Mouse (Mus musculus): ENCODE measurements at regions not wholly inside any gene's neighbourhood (a gene's known extent, or its start where the extent isn't known, plus 50 kb on each side); places are given as distances from the start of the nearest gene placed in this dataset.

GRCm38 (mm10) chr4:9015528-9016503, 777.0 kb upstream of the Car8 start:
- intact Hi-C loops (cut with DNase I), result no loop called here
- DNase-seq (ENCODE audit: low spot score), result no peak

- DNase-seq (ENCODE audit: low spot score), result no peak
- intact Hi-C loops (cut with DNase I), result loop anchor here (5.0 kb wide), 1 partner anchor 48 kb away; no protein-coding TSS in a partner anchor
These were observed 776.1 kb upstream of the Car8 start for GRCm38 (mm10) chr4:9014986-9015385.

DNA sequence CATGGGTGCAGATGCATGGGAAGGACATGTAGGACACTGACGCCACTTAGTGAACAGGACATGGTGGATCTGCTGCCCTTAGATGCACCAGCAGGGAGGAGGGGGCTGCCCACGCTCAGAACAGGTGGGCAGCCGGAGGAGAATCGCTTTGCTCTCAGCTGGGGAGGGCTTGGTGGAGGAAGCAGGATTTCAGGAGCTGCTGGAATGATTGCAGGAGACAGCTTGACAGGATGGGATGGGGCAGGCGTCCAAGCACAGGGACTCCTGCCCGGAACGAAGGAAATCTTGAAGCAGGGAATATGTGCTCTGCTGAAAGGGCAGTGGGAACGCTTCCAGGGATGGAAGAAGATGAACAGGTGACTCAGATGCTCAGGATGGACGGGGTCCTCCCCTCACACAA, 773.9 kb upstream of the Car8 start:
- intact Hi-C loops (cut with DNase I), result loop anchor here (5.0 kb wide), 1 partner anchor 45 kb away; no protein-coding TSS in a partner anchor

GRCm38 (mm10) chr4:9011952-9012351, 773.1 kb upstream of the Car8 start:
- no peak for DNase-seq (ENCODE audit: low spot score)
- intact Hi-C loops (cut with DNase I), result loop anchor here (5.0 kb wide), 1 partner anchor 45 kb away; no protein-coding TSS in a partner anchor

More for the DNA sequence above, 773.9 kb upstream of the Car8 start:
- DNase-seq (ENCODE audit: low spot score), result no peak

- no peak for DNase-seq (ENCODE audit: low spot score)
- intact Hi-C loops (cut with DNase I), result loop anchor here (5.0 kb wide), 1 partner anchor 44 kb away; no protein-coding TSS in a partner anchor
These were observed 772.3 kb upstream of the Car8 start for GRCm38 (mm10) chr4:9011129-9011518.

DNA sequence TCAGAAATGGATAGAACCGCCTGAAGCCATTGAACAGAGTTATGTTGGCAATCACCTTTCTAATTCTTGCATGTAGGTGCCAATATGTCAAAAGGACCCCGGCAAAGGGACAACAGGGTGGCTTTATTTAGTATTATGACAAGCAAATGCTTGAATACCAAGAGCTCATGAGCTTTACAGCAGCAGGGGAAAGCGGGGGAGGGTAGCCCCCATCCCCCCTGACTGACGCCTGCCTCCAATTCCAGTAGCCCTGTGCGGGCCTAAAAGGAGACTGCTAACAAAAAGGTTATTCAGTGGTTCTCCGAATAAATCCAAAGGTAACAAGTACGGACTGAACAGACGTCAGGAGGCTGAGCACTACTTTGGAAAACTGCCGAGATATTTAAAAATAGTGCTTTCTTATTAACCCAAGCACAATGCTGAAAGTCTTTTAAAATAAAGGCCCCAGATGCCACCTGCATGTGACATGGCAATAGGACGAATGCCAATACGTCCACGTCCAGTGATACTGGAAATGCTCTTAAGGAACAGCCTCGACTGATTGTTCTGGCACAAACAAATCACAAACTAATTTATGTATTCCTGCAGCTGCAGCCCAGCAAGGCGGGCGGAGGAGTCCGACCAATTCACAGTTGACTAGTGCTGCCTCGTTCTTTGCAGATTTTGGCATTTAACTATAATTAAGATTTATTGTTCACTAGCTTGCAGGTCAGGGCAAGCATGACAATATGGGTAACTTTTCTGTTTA, 771.7 kb upstream of the Car8 start:
- intact Hi-C loops (cut with DNase I), result loop anchor here (5.0 kb wide), 1 partner anchor 43 kb away; no protein-coding TSS in a partner anchor
- DNase-seq (ENCODE audit: low spot score), result no peak

- intact Hi-C loops (cut with DNase I), result loop anchor here (5.0 kb wide), 1 partner anchor 42 kb away; no protein-coding TSS in a partner anchor
- DNase-seq (ENCODE audit: low spot score), result no peak
These were observed 770.8 kb upstream of the Car8 start for GRCm38 (mm10) chr4:9009656-9010055.

GRCm38 (mm10) chr4:9005938-9006626, 767.2 kb upstream of the Car8 start:
- intact Hi-C loops (cut with DNase I), result no loop called here
- no peak for DNase-seq (ENCODE audit: low spot score)

- intact Hi-C loops (cut with DNase I), result no loop called here
- no peak for DNase-seq (ENCODE audit: low spot score)
These were observed 765.0 kb upstream of the Car8 start for GRCm38 (mm10) chr4:9003891-9004290.

DNA sequence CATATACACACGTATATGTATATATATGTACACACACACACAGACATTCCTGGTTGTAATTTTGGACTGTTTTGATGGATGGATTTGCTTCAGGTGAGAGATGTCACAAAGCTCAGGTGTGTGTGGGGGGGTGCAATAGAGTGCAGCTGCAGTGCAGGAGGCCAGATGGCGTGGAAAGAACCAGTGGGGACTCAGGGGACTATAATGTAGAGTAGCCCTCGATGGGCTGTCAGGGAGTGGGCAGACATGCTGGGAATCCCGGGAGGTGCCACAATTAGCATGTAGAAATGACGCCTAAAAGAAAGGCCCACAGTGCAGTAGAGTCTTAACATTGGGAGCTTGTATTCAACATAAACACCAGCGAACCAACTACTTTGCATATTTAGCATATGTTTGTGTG, 763.5 kb upstream of the Car8 start:
- intact Hi-C loops (cut with DNase I), result no loop called here

DNA sequence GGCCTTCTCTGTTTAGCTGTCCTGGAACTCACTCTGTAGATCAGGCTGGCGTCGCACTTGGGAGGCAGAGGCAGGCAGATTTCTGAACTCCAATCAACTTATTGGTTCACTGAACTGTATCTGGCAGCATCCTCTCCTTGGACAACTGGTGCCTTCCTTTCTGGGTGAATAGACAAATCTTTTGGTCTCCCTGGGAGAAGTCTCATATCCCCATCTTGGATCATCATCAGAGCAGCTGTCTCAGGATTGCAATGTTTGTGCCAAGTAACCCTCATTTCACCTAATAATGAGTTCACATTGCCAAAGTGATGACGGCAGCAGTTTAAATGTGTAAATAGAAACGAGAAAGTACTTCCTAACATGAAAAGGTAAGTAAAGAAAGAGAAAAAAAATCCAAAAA, 759.8 kb upstream of the Car8 start:
- intact Hi-C loops (cut with DNase I), result no loop called here
- DNase-seq (ENCODE audit: low spot score), result no peak

More for the DNA sequence above, 763.5 kb upstream of the Car8 start:
- no peak for DNase-seq (ENCODE audit: low spot score)

DNA sequence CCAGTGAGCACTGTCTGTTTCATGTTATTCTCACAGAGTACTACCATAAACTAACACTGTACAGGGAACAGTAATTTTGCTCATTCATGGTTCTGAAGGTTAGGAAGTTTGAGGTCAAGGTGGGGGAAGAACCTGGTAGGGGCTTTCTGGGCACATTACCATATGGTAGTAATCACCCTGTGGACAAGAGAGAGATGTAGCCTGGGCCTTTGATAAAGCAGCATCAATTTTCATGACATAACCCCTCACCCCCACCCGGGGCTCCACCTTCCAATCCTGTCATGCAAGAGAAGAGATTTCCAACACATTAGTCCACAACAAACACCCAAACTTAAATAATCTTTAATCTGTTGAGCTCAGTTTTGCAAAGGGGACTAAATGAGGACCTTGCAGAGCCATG, 753.3 kb upstream of the Car8 start:
- no peak for DNase-seq (ENCODE audit: low spot score)
- intact Hi-C loops (cut with DNase I), result no loop called here

GRCm38 (mm10) chr4:8990551-8990950, 751.7 kb upstream of the Car8 start:
- intact Hi-C loops (cut with DNase I), result no loop called here
- no peak for DNase-seq (ENCODE audit: low spot score)

DNA sequence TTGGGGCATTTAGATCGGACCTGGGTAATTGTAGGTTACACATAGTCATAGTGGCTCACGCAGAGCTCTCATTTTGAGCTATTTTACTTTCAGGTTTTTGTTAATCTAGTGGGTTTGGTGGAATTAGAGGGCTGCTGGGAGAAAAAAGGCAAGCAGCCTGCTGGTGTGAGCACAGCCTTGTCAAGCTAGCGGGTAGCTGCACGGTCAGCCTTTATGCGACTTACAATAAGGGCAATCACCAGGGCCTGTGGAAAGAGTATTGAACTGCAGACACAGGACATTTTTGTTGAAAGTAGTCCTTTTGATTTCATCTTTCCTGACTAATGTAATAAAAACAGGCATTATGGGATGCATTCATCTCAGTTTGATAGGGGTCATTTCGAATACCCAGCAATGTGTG, 750.8 kb upstream of the Car8 start:
- intact Hi-C loops (cut with DNase I), result no loop called here
- DNase-seq (ENCODE audit: low spot score), result no peak

DNA sequence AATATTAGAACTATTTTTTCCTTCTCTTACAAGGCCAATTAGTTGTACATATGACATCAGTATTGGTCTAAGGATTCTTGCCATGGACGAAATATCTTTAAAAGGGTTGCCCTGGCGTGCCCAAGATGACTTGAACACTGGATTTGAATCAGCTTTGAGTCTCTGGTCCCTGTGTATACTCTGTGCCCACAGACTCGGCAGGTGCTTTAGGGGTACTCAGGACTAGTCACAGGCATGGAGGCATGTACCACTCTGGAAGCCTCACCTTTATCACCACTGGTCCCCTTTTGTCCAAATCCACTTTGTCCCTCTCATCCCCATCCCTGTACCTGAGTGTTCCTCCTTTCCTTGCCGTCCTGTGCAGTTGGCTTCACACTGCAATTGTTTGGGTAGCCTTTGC, 750.3 kb upstream of the Car8 start:
- no peak for DNase-seq (ENCODE audit: low spot score)
- intact Hi-C loops (cut with DNase I), result no loop called here

- intact Hi-C loops (cut with DNase I), result no loop called here
- no peak for DNase-seq (ENCODE audit: low spot score)
These were observed 749.5 kb upstream of the Car8 start for GRCm38 (mm10) chr4:8988345-8988733.

DNA sequence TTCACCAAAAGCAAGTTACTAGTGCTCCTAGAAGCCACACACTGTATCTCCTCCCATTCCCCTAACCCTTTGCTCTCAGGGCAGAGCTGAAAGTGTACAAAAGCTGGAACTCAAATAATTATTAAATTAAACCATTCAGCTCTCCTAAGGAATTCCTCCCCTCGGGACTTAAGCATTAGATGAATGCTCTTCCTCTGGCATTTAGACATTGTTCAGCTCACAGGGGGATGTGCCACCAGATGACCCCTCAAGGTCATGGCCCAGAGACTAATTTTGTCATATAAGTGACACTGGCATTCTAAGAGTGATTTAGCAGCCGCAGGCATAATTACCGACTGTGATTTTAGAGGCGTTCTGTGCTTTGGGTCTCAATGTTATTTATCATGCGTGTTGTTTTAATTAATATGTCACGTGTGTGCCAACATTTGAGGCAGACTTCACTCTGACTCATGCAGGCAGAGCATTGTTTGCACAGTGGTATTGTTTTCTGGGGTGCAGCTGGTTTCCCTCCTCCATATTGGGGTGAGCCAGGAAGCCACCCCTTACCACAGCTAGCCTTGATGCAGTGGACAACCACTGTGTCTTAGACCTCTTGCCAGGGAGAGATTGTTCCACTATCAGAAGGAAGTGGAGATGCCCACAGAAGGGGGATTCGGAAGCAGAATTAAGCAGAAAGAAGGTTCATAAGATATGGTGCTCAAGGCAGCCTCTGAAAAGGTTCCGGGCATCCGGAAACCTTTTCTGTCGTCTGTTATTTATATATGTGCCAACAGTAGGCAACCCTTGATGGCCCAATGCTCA, 748.9 kb upstream of the Car8 start:
- DNase-seq (ENCODE audit: low spot score), result no peak
- intact Hi-C loops (cut with DNase I), result no loop called here

DNA sequence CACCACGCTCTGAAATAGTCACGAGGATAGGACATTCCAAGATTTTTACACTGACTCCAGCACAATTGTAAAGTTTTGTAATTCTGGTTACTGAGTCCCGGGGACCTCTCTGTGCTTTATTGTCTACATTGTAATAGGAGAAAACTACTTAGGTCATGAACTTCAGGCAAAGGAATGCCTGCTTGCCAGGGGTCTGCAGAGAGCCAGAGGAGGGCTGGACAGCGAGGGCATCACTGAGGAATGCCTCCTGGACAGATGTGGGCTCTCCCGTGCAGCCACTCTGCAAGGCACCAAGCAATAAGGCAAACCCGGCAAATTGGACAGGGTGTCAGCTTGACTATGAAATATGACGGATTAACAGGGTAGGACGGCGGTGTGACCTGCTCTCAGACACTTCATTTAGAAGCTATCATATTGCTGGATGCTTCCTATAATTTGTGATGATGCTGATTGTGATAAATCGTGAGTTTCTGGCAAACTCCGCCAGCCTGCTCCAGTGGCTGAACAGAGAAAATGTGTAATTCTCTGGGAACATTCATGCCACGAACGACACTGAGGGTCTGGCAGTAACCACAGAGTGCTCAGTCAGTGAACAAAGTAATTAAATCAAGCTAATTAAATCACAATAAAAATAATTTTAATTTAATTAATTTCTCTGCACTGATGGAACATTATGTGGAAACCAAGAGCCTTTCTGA, 747.7 kb upstream of the Car8 start:
- intact Hi-C loops (cut with DNase I), result no loop called here
- no peak for DNase-seq (ENCODE audit: low spot score)

Measured in heart, postnatal 25 days (tissue).